Comparison of ENCODE assay signal across 11 mouse cellular contexts in genomic region chr2:117200869-117201338, GRCm38 (mm10). TPM values are rescaled to one million over a fixed set of nuclear protein-coding genes. Genes with fewer than 3 reads are reported as not detected.
DNase-seq lines count a peak whose midpoint lies in the region; ATAC-seq and TF ChIP-seq lines count a peak whose summit lies in the region.
"Had no signal": no experiment of that assay in that cellular context is flagged by ENCODE, and none has a peak within 500 bp of the region (broad histone marks: within the 10 kb centered on the region; RNA-seq: fewer than 3 reads in every experiment).

No protein-coding gene starts in this region.

- H3K9me3 ChIP-seq in heart, embryonic 13.5 days = no peaks in the 10 kb centered on the region
- no peaks in the 10 kb centered on the region for H3K9me3 ChIP-seq in lung, embryonic 14.5 days (ENCODE audit: low read depth, low read length)
- H3K9me3 ChIP-seq in neural tube, embryonic 14.5 days (ENCODE audit: control insufficient read depth, low read length) = no peaks in the 10 kb centered on the region
- H3K9me3 ChIP-seq: embryonic facial prominence, embryonic 15.5 days; liver, embryonic 12.5 days had no signal

- DNase-seq in heart, postnatal 4 days = no peak
- peak; percentile 84 for DNase-seq in lung, embryonic 14.5 days
- no peak for DNase-seq in lung, adult 18-20 months
- peak; percentile 26 for DNase-seq in lung, postnatal 36 days
- no peak for DNase-seq in adrenal gland, postnatal 4 days (ENCODE audit: low spot score in 2 of 2)
- DNase-seq: cerebellum, postnatal 36 days had no signal

- peaks cover 20% of the 10 kb centered on the region for H3K4me1 ChIP-seq in heart, embryonic 13.5 days
- peaks cover 6% of the 10 kb centered on the region for H3K4me1 ChIP-seq in lung, embryonic 14.5 days (ENCODE audit: insufficient read depth)
- H3K4me1 ChIP-seq in neural tube, embryonic 14.5 days (ENCODE audit: control insufficient read depth, insufficient read depth, low read length) = peaks cover 4% of the 10 kb centered on the region; the same call in 1 of the 2 replicates
- H3K4me1 ChIP-seq: liver, embryonic 12.5 days had no signal

- no peak for ATAC-seq in heart, embryonic 13.5 days (ENCODE audit: extremely low read depth, insufficient number of reproducible peaks, low FRiP score, low TSS enrichment)
- ATAC-seq in lung, embryonic 14.5 days (ENCODE audit: insufficient read depth) = peak; percentile 90
- ATAC-seq in neural tube, embryonic 14.5 days (ENCODE audit: low read depth) = peak; percentile 41; the same call in 1 of the 2 replicates
- ATAC-seq: liver, embryonic 12.5 days had no signal

- WGBS in heart, embryonic 13.5 days = 33% methylated on average over 9 of the region's 9 CpGs
- 24% methylated on average over 9 of the region's 9 CpGs for WGBS in lung, embryonic 14.5 days
- WGBS in neural tube, embryonic 14.5 days = 29% methylated on average over 9 of the region's 9 CpGs

- H3K4me2 ChIP-seq in heart, embryonic 13.5 days = peak overlapping the region; percentile 34
- 0 out of 2 replicates have a peak overlapping the region, but pooled peaks have one; percentile 2 for H3K4me2 ChIP-seq in lung, embryonic 14.5 days
- no peak overlapping the region for H3K4me2 ChIP-seq in neural tube, embryonic 14.5 days (ENCODE audit: low read depth, low read length)
- H3K4me2 ChIP-seq: embryonic facial prominence, embryonic 15.5 days; heart, embryonic 11.5 days; liver, embryonic 12.5 days had no signal

- no peak overlapping the region for H3K9ac ChIP-seq in heart, embryonic 13.5 days
- H3K9ac ChIP-seq in lung, embryonic 14.5 days = no peak overlapping the region
- H3K9ac ChIP-seq in neural tube, embryonic 14.5 days (replicated peaks; ENCODE audit: low read depth, low read length) = no peak overlapping the region
- H3K9ac ChIP-seq: embryonic facial prominence, embryonic 15.5 days; liver, embryonic 12.5 days had no signal

- no peak overlapping the region for H3K4me3 ChIP-seq in heart, embryonic 13.5 days
- H3K4me3 ChIP-seq in lung, embryonic 14.5 days (ENCODE audit: low read depth, low read length) = no peak overlapping the region
- H3K4me3 ChIP-seq in neural tube, embryonic 14.5 days (ENCODE audit: low read depth, low read length) = no peak overlapping the region
- H3K4me3 ChIP-seq: embryonic facial prominence, embryonic 15.5 days; liver, embryonic 12.5 days had no signal

- no peaks in the 10 kb centered on the region for H3K36me3 ChIP-seq in heart, embryonic 13.5 days
- no peaks in the 10 kb centered on the region for H3K36me3 ChIP-seq in lung, embryonic 14.5 days (ENCODE audit: insufficient read depth)
- H3K36me3 ChIP-seq in neural tube, embryonic 14.5 days (ENCODE audit: control insufficient read depth, insufficient read depth, low read length) = no peaks in the 10 kb centered on the region
- H3K36me3 ChIP-seq: embryonic facial prominence, embryonic 15.5 days; liver, embryonic 12.5 days had no signal

- H3K27me3 ChIP-seq in heart, embryonic 13.5 days (replicated peaks) = no peaks in the 10 kb centered on the region
- no peaks in the 10 kb centered on the region for H3K27me3 ChIP-seq in lung, embryonic 14.5 days (ENCODE audit: insufficient read depth, low read length)
- no peaks in the 10 kb centered on the region for H3K27me3 ChIP-seq in neural tube, embryonic 14.5 days (ENCODE audit: control insufficient read depth, insufficient read depth, low read length)
- H3K27me3 ChIP-seq: embryonic facial prominence, embryonic 15.5 days; liver, embryonic 12.5 days had no signal

- TF ChIP-seq CTCF in lung, embryonic 14.5 days (IDR thresholded peaks at IDR 0.05; ENCODE audit: low read depth) = no peak

- 0 out of 2 replicates have a peak overlapping the region, but pooled peaks have one; percentile 8 for H3K27ac ChIP-seq in heart, embryonic 13.5 days (replicated peaks)
- peak overlapping the region; percentile 48 for H3K27ac ChIP-seq in lung, embryonic 14.5 days (ENCODE audit: low read depth)
- no peak overlapping the region for H3K27ac ChIP-seq in neural tube, embryonic 14.5 days (ENCODE audit: low read depth, low read length)
- H3K27ac ChIP-seq: embryonic facial prominence, embryonic 15.5 days; liver, embryonic 12.5 days had no signal

RNA-seq across cellular contexts. Expression of gene Fam98b, which starts 48.6 kb away (rescaled TPM):
- 7.9 and 8.9 TPM in 2 replicates for polyA plus RNA-seq in heart, embryonic 13.5 days (2015; fragmentation: Nextera tagmentation; extraction: Ambion mirVana)
- total RNA-seq in heart, postnatal 4 days (2021) = 10 to 100 TPM; 35.0 to 36.0 TPM
- 8.4 and 8.5 TPM in 2 replicates for polyA plus RNA-seq in lung, embryonic 14.5 days (2014; fragmentation: Nextera tagmentation; extraction: Ambion mirVana)
- 10.4 and 13.5 TPM in 2 replicates for polyA plus RNA-seq in neural tube, embryonic 14.5 days (2014; fragmentation: Nextera tagmentation; extraction: Ambion mirVana)
- total RNA-seq in adrenal gland, postnatal 4 days (2021) = 10 to 100 TPM; 43.9 to 48.5 TPM

Comparison
In these comparisons a context has a peak if more than half of its experiments do, and no peak if none do; other contexts are left out.
1. DNase-seq: peak in lung, embryonic 14.5 days (single experiment) and lung, postnatal 36 days (single experiment); none in heart, postnatal 4 days (single experiment), lung, adult 18-20 months (0 of 2) and adrenal gland, postnatal 4 days (0 of 2).